Mouse (Mus musculus) small intestine, adult 2 months (tissue): ENCODE results near the gene Isoc2b. TPM values are rescaled to one million over a fixed set of nuclear protein-coding genes. Genes with fewer than 3 reads are reported as not detected.
"Not testable (repeated sequence)": the region's sequence is repeated elsewhere in the genome, so short reads cannot be mapped to it uniquely, and the experiment has no call there.

Experiments used
- H3K27ac ChIP-seq: fragments of 200-500 bp; 2 replicates; pipeline ENCODE4 v1.5.1; 2012; ENCODE audit warnings: low read depth, low read length, control low read depth, inconsistent platforms; ENCODE audit not compliant: insufficient read depth
- H3K27me3 ChIP-seq: fragments of 200-500 bp; 2 replicates; pipeline ENCODE4 v1.6.1; 2012; ENCODE audit warnings: mild to moderate bottlenecking, moderate library complexity, low read length, inconsistent platforms; ENCODE audit not compliant: control insufficient read depth, insufficient read depth
- H3K36me3 ChIP-seq: fragments of 200-500 bp; 2 replicates; pipeline ENCODE4 v1.6.1; 2012; ENCODE audit warnings: mild to moderate bottlenecking, low read length, control low read depth, inconsistent platforms; ENCODE audit not compliant: control insufficient read depth, insufficient read depth
- H3K4me1 ChIP-seq: fragments of 200-500 bp; 2 replicates; pipeline ENCODE4 v1.6.1; 2012; ENCODE audit warnings: low read length, inconsistent platforms, mixed read lengths; ENCODE audit not compliant: control insufficient read depth, insufficient read depth, insufficient read length
- H3K4me3 ChIP-seq: fragments of 200-500 bp; 2 replicates; pipeline ENCODE4 v1.5.1; 2012; ENCODE audit warnings: low read depth, mild to moderate bottlenecking, control low read depth, inconsistent platforms, low read length, moderate library complexity
- CTCF ChIP-seq: fragments of 200-500 bp; IDR thresholded peaks from 2 replicates; pipeline ENCODE4 v1.5.1; 2012; ENCODE audit warnings: low read depth, mild to moderate bottlenecking, control low read depth, inconsistent platforms, low read length, moderate library complexity, mixed read lengths; ENCODE audit not compliant: insufficient replicate concordance, insufficient read length; ENCODE audit errors: extremely low read depth
- POLR2A ChIP-seq: fragments of 200-500 bp; IDR thresholded peaks from 2 replicates; pipeline ENCODE4 v1.6.1; 2012; ENCODE audit warnings: low read depth, mild to moderate bottlenecking, control low read depth, inconsistent platforms, low read length, moderate library complexity
- whole genome bisulfite sequencing: fragments of 180-500 bp; shearing (Covaris S2); methylation state at CpG from one replicate; pipeline ENCODE4 v1.1.7; 2018; 5-methylcytosine and 5-hydroxymethylcytosine counted together
- polyA plus RNA-seq: library from polyadenylated mRNA; depleted of rRNA; stranded (reverse); fragments of >200 nt; gene quantifications from 2 replicates; pipeline ENCODE4 v1.2.3, GENCODE M21; 2012

Gene Isoc2b
- polyA plus RNA-seq, 1 experiment = 18.9 TPM

DNA sequence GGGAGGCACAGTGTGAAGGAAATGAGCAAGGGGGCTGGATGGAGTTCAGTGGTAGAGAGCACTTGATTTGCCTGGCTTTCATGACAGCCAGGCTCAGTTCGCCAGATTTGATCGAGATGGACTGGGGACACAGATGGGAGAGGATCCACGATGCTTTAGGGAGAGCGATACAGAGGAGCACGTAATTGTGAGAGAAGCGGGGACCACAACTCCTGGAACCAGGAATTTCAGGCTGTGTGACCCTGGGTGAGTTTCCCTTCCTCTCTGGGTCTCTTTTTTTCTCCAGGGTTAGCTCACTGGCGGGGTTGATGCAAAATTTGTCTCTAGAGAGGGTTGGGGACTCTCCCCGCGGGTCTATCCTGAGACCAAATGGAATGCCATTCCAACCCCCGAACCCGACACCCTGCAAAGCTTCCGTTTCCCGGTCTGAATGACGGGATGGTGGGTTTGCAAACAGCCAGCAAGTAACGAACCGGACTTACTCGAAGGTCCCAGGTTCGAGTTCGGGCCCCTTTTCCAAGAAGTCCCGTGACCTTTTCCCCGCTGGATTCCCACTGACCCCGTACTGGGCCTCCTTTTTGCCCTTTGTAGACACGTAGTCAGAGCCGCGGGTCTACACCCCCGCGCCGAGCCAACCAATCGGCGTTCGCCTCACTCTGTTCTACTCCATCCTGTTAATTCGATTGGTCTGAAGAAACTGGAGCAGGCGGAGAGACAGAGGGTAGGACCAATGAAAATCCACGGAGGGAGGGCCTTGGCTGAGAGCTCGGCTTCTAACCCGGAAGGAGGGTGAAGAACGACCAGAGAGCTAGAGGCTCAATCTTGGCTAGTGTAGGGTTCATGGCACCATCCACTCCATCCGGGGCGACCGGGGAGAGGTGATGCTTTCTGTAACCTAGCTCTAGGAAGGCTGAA, 4.2 kb downstream of the Isoc2b start:
- Histone ChIP-seq H3K27me3 (no peaks in the 10 kb centered on the region), H3K36me3 (no peaks in the 10 kb centered on the region), H3K4me1 (peaks cover 6% of the 10 kb centered on the region; the same call in 1 of the 2 replicates), H3K4me3 (peak overlapping the region; percentile 81), H3K27ac (peak overlapping the region; percentile 99)
- 2% methylated on average over 40 of the region's 40 CpGs for WGBS
- TF ChIP-seq CTCF (no peak), POLR2A (peak; percentile 97)

DNA sequence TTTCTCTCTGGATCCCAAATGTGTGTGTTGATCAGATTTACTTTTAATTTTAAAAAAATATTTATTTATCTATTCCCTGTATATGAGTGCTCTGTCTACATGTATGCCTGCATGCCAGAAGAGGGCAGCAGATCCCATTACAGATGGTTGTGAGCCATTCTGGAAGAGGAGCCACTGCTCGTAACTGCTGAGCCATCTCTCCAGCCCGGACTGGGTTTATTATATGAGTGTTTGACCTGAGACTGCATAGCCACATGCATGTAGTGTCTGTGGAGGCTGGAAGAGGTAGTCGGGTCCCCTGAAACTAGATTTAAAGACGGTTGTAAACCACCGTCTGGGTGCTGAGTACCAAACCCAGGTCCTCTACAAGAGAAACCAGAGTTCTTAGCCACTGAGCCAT, 5.0 kb downstream of the Isoc2b start:
- WGBS = 59% methylated on average over 5 of the region's 5 CpGs

DNA sequence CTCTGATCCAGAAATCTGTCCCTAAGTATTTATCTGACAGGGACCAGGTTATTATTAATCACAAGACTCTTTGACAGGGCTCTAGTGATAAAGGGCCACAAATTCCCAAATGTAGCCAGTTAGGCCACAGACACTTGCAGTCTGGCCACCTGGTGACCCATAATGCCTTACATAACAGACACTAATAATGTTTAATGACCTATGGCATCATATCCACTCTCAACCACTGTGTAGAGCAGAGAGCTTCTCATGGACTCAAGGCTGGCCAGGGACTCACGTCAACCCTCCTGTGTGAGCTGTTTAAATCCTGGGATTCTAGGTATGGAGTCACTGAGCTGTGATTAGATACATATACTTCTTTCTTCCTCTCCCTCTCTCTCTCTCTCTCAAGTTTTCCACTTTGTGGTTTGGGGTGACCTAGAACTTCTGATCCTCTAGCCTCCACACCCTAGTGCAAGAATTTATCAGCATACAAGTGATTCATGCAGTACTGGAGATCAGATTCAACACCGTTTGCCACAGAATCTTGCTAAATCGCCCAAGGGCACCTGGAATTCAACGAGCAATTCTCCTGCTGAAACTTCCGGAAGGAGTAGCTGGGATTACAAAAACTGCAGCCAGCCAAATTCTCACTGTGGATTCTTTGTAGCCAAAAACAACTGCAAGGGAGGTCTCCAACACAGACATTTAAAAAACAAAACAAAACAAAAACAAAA, 5.8 kb downstream of the Isoc2b start:
- TF ChIP-seq POLR2A (no peak), CTCF (no peak)
- Histone ChIP-seq H3K4me3 (no peak overlapping the region), H3K27me3 (no peaks in the 10 kb centered on the region), H3K27ac (no peak overlapping the region), H3K4me1 (peaks cover 6% of the 10 kb centered on the region; the same call in 1 of the 2 replicates), H3K36me3 (no peaks in the 10 kb centered on the region)
- WGBS = 81% methylated on average over 5 of the region's 5 CpGs

More for the DNA sequence above, 5.0 kb downstream of the Isoc2b start:
- no peaks in the 10 kb centered on the region for H3K36me3 ChIP-seq
- peaks cover 6% of the 10 kb centered on the region; the same call in 1 of the 2 replicates for H3K4me1 ChIP-seq
- H3K4me3 ChIP-seq = peak overlapping the region; percentile 69
- H3K27ac ChIP-seq = peak overlapping the region; percentile 58
- no peaks in the 10 kb centered on the region for H3K27me3 ChIP-seq
- TF ChIP-seq POLR2A (no peak), CTCF (peak; percentile 51; the same call in 1 of the 2 replicates)

DNA sequence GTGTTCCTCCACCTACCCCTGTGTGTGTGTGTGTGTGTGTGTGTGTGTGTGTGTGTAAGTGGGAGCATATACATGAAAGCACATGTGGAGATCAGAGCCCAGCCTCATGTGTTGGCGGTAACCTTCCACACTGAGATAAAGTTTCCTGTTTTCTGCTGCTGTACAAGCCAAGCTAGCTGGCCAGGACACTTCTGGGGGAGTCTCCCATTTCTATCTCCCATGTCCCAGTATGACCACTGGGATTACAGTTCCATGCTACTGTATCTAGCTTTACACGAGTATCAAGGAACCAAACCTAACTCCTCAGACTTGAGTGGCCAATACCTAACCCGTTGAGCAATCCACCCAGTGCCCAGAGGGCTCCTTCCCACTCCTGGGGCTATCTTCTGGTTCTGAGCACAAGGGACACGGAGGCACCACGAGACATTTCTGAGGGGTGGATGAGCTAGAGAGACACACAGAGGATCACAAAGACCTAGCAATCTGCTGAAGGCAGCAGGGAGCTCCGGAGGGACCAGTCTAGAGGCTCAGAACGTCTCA, 6.4 kb downstream of the Isoc2b start:
- Histone ChIP-seq H3K4me1 (peaks cover 6% of the 10 kb centered on the region; the same call in 1 of the 2 replicates), H3K4me3 (no peak overlapping the region), H3K27ac (peak overlapping the region; percentile 45; the same call in 1 of the 2 replicates), H3K36me3 (no peaks in the 10 kb centered on the region), H3K27me3 (no peaks in the 10 kb centered on the region)
- TF ChIP-seq CTCF (no peak), POLR2A (no peak)
- WGBS = 84% methylated on average over 7 of the region's 7 CpGs

DNA sequence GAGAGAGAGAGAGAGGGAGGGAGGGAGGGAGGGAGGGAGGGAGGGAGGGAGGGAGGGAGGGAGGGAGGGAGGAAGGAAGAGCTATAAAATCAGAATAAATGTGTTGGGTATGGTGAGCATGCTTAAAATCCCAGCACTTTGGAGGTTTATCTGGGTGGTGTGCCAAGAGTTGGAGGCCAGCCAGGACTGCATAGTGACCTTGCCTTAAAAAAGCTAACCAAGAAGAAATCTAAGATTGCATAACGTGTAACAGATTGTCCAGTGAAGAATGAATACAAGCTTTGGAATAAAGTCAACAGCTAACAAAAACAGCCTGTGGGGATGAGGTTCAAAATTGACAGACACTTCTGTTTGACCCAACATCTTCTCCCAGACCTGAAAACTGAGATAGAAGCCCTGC, 7.0 kb downstream of the Isoc2b start:
- Histone ChIP-seq H3K4me3 (no peak overlapping the region), H3K36me3 (no peaks in the 10 kb centered on the region), H3K27ac (peak overlapping the region; percentile 45; the same call in 1 of the 2 replicates), H3K27me3 (no peaks in the 10 kb centered on the region), H3K4me1 (peaks cover 6% of the 10 kb centered on the region; the same call in 1 of the 2 replicates)
- WGBS = 10% methylated on average over 1 of the region's 1 CpGs
- TF ChIP-seq CTCF (no peak), POLR2A (no peak)

DNA sequence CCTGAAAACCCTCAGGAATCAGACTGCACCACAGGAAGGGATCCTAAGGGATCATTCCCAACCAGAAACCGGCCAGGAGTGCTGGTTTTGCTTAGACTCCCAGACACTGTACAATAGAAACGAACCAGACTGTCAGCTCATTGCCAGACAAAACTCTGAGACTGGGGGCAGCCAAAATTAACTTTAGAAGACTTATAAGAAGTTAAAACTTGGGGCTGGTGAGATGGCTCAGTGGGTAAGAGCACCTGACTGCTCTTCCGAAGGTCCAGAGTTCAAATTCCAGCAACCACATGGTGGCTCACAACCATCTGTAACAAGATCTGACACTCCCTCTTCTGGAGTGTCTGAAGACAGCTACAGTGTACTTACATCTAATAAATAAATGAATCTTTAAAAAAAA, 9.1 kb downstream of the Isoc2b start:
- WGBS = 53% methylated on average over 3 of the region's 3 CpGs
- H3K36me3 ChIP-seq, H3K27me3 ChIP-seq, H3K4me3 ChIP-seq, H3K27ac ChIP-seq, H3K4me1 ChIP-seq: not testable (repeated sequence)

DNA sequence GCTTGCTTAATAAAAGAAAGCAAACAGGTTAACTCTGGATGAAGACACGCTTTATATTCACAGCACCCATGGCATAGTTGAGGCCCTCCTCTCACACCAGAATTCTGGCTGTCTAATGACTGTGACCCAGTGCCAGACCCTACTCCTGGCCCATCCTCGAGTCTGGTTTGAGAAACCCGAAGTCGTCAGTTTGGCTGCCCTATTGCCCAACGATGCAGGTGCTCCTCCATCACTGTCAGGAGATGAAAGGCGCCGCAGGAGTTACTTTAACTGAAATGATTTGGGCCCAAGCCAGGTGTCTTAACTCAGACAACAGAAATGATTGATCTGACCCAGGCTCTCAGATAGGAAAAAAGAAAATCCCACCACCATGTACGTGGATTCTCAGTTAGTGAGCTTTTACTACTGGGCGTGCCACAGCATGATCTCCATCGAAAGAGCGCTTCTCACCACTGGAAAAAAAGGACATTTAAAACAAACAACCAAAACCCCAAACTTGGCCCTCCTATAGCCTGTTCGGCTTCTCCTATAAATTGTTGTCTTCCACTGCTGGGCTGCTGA, 10.6 kb downstream of the Isoc2b start:
- WGBS = 31% methylated on average over 12 of the region's 12 CpGs
- TF ChIP-seq CTCF (no peak), POLR2A (no peak)
- Histone ChIP-seq H3K36me3 (no peaks in the 10 kb centered on the region), H3K4me3 (no peak overlapping the region), H3K27me3 (no peaks in the 10 kb centered on the region), H3K27ac (no peak overlapping the region), H3K4me1 (peaks cover 3% of the 10 kb centered on the region; the same call in 1 of the 2 replicates)
